Mouse (Mus musculus): ENCODE data around the gene Ddost. TPM values are rescaled to one million over a fixed set of nuclear protein-coding genes. Genes with fewer than 3 reads are reported as not detected.

Ddost gene
- polyA plus RNA-seq, 1 experiment: 244 TPM

GRCm38 (mm10) chr4:138319508-138319907, 15.0 kb downstream of the Ddost start:
- H3K4me3 ChIP-seq (ENCODE audit: low read depth, low read length): no peak overlapping the region
- H3K27me3 ChIP-seq (ENCODE audit: control insufficient read depth, insufficient read depth, low read length): no peaks in the 10 kb centered on the region
- WGBS: 24% methylated on average over 10 of the region's 10 CpGs
- H3K4me1 ChIP-seq (ENCODE audit: control insufficient read depth, insufficient read depth, insufficient read length, low read length): peaks cover 2% of the 10 kb centered on the region; the same call in 1 of the 2 replicates
- H3K36me3 ChIP-seq (ENCODE audit: control insufficient read depth, insufficient read depth, low read length): peaks cover 18% of the 10 kb centered on the region
- H3K27ac ChIP-seq (ENCODE audit: insufficient read depth, low read depth, low read length): no peak overlapping the region
- TF ChIP-seq POLR2A (IDR thresholded peaks at IDR 0.05; ENCODE audit: low read depth, low read length): no peak
- peak; percentile 100 for TF ChIP-seq CTCF (IDR thresholded peaks at IDR 0.05; ENCODE audit: extremely low read depth, insufficient read length, insufficient replicate concordance, low read depth, low read length)

GRCm38 (mm10) chr4:138320711-138321110, 16.2 kb downstream of the Ddost start:
- H3K4me3 ChIP-seq (ENCODE audit: low read depth, low read length): no peak overlapping the region
- 67% methylated on average over 11 of the region's 11 CpGs for WGBS
- H3K27ac ChIP-seq (ENCODE audit: insufficient read depth, low read depth, low read length): no peak overlapping the region
- H3K27me3 ChIP-seq (ENCODE audit: control insufficient read depth, insufficient read depth, low read length): no peaks in the 10 kb centered on the region
- peaks cover 14% of the 10 kb centered on the region for H3K36me3 ChIP-seq (ENCODE audit: control insufficient read depth, insufficient read depth, low read length)
- no peak for TF ChIP-seq CTCF (IDR thresholded peaks at IDR 0.05; ENCODE audit: extremely low read depth, insufficient read length, insufficient replicate concordance, low read depth, low read length)
- no peak for TF ChIP-seq POLR2A (IDR thresholded peaks at IDR 0.05; ENCODE audit: low read depth, low read length)
- peaks cover 4% of the 10 kb centered on the region for H3K4me1 ChIP-seq (ENCODE audit: control insufficient read depth, insufficient read depth, insufficient read length, low read length)

- Histone ChIP-seq H3K27me3 (ENCODE audit: control insufficient read depth, insufficient read depth, low read length) (no peaks in the 10 kb centered on the region), H3K4me3 (ENCODE audit: low read depth, low read length) (no peak overlapping the region), H3K27ac (ENCODE audit: insufficient read depth, low read depth, low read length) (no peak overlapping the region), H3K36me3 (ENCODE audit: control insufficient read depth, insufficient read depth, low read length) (peaks cover 11% of the 10 kb centered on the region), H3K4me1 (ENCODE audit: control insufficient read depth, insufficient read depth, insufficient read length, low read length) (peaks cover 4% of the 10 kb centered on the region)
- no peak for TF ChIP-seq POLR2A (IDR thresholded peaks at IDR 0.05; ENCODE audit: low read depth, low read length)
- TF ChIP-seq CTCF (IDR thresholded peaks at IDR 0.05; ENCODE audit: extremely low read depth, insufficient read length, insufficient replicate concordance, low read depth, low read length): no peak
- WGBS: 78% methylated on average over 7 of the region's 7 CpGs
Observed at GRCm38 (mm10) chr4:138321488-138321887, 17.0 kb downstream of the Ddost start.

- TF ChIP-seq POLR2A (IDR thresholded peaks at IDR 0.05; ENCODE audit: low read depth, low read length): no peak
- TF ChIP-seq CTCF (IDR thresholded peaks at IDR 0.05; ENCODE audit: extremely low read depth, insufficient read length, insufficient replicate concordance, low read depth, low read length): no peak
- peaks cover 7% of the 10 kb centered on the region for H3K36me3 ChIP-seq (ENCODE audit: control insufficient read depth, insufficient read depth, low read length)
- no peaks in the 10 kb centered on the region for H3K27me3 ChIP-seq (ENCODE audit: control insufficient read depth, insufficient read depth, low read length)
- peaks cover 4% of the 10 kb centered on the region for H3K4me1 ChIP-seq (ENCODE audit: control insufficient read depth, insufficient read depth, insufficient read length, low read length)
- no peak overlapping the region for H3K4me3 ChIP-seq (ENCODE audit: low read depth, low read length)
- 69% methylated on average over 4 of the region's 4 CpGs for WGBS
- no peak overlapping the region for H3K27ac ChIP-seq (ENCODE audit: insufficient read depth, low read depth, low read length)
Observed at GRCm38 (mm10) chr4:138322692-138323091, 18.2 kb downstream of the Ddost start.

GRCm38 (mm10) chr4:138323753-138324152, 19.2 kb downstream of the Ddost start:
- Histone ChIP-seq H3K27ac (ENCODE audit: insufficient read depth, low read depth, low read length) (peak overlapping the region; percentile 9; the same call in 1 of the 2 replicates), H3K27me3 (ENCODE audit: control insufficient read depth, insufficient read depth, low read length) (no peaks in the 10 kb centered on the region), H3K4me3 (ENCODE audit: low read depth, low read length) (no peak overlapping the region), H3K4me1 (ENCODE audit: control insufficient read depth, insufficient read depth, insufficient read length, low read length) (peaks cover 4% of the 10 kb centered on the region), H3K36me3 (ENCODE audit: control insufficient read depth, insufficient read depth, low read length) (peaks cover 7% of the 10 kb centered on the region)
- WGBS: 21% methylated on average over 4 of the region's 4 CpGs
- no peak for TF ChIP-seq CTCF (IDR thresholded peaks at IDR 0.05; ENCODE audit: extremely low read depth, insufficient read length, insufficient replicate concordance, low read depth, low read length)
- no peak for TF ChIP-seq POLR2A (IDR thresholded peaks at IDR 0.05; ENCODE audit: low read depth, low read length)

GRCm38 (mm10) chr4:138324451-138324850, 19.9 kb downstream of the Ddost start:
- Histone ChIP-seq H3K36me3 (ENCODE audit: control insufficient read depth, insufficient read depth, low read length) (peaks cover 7% of the 10 kb centered on the region), H3K27ac (ENCODE audit: insufficient read depth, low read depth, low read length) (no peak overlapping the region), H3K4me3 (ENCODE audit: low read depth, low read length) (no peak overlapping the region), H3K27me3 (ENCODE audit: control insufficient read depth, insufficient read depth, low read length) (no peaks in the 10 kb centered on the region), H3K4me1 (ENCODE audit: control insufficient read depth, insufficient read depth, insufficient read length, low read length) (peaks cover 4% of the 10 kb centered on the region)
- TF ChIP-seq POLR2A (IDR thresholded peaks at IDR 0.05; ENCODE audit: low read depth, low read length) (no peak), CTCF (IDR thresholded peaks at IDR 0.05; ENCODE audit: extremely low read depth, insufficient read length, insufficient replicate concordance, low read depth, low read length) (no peak)
- WGBS: 85% methylated on average over 3 of the region's 3 CpGs

GRCm38 (mm10) chr4:138325466-138326076, 21.0 kb downstream of the Ddost start:
- Histone ChIP-seq H3K4me3 (ENCODE audit: low read depth, low read length) (peak overlapping the region; percentile 86), H3K27ac (ENCODE audit: insufficient read depth, low read depth, low read length) (peak overlapping the region; percentile 90), H3K4me1 (ENCODE audit: control insufficient read depth, insufficient read depth, insufficient read length, low read length) (peaks cover 4% of the 10 kb centered on the region), H3K36me3 (ENCODE audit: control insufficient read depth, insufficient read depth, low read length) (peaks cover 2% of the 10 kb centered on the region; the same call in 1 of the 2 replicates), H3K27me3 (ENCODE audit: control insufficient read depth, insufficient read depth, low read length) (no peaks in the 10 kb centered on the region)
- peak; percentile 47 for TF ChIP-seq POLR2A (IDR thresholded peaks at IDR 0.05; ENCODE audit: low read depth, low read length)
- no peak for TF ChIP-seq CTCF (IDR thresholded peaks at IDR 0.05; ENCODE audit: extremely low read depth, insufficient read length, insufficient replicate concordance, low read depth, low read length)
- WGBS: under 1% methylated on average over 44 of the region's 45 CpGs

Data from small intestine, adult 2 months (tissue).